Mouse (Mus musculus): ENCODE data around the gene Arhgef1.
A peak's percentile ranks its signal among the peaks of the same experiment; 100 is the strongest.
"Not testable (repeated sequence)": the region's sequence is repeated elsewhere in the genome, so short reads cannot be mapped to it uniquely, and the experiment has no call there.

The Arhgef1 gene

GRCm38 (mm10) chr7:24890281-24891216, 12.2 kb upstream of the Arhgef1 start:
- DNase-seq (ENCODE audit: extremely low spot score): peak; percentile 84

DNA sequence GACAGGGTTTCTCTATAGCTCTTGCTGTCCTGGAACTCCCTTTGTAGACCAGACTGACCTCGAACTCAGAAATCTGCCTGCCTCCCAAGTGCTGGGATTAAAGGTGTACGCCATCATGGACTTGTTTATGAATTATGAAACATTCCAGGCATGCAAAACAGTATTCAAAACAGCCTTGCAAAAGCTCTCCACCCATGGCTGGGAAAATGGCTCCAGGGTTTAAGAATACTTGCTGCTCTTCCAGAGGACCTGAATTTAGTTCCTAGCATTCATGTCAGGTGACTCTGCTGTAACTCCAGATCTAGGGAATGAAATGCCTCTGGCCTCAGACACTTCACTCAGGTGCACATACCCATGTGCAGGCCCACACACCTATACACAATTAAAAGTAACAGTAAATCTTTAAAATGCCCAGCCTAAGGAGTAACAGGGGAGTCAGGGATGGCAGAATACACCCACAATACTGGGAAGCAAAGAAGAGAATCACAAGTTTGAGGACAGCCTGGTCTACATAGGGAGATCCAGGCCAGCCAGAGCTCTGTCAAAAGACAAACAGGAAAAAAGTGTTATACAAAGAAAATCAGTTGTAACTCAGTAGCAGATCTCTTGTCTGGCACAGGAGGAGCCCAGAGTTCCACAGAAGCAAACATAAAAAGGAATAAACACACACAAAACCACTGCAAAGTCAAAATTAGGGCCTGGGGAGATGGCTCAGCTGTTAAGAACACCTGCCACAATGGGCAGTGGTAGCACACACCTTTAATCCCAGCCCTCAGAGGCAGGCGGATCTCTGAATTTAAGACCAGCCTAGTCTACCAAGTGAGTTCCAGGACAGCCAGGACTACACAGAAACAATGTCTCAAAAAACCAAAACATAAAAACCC, 11.2 kb upstream of the Arhgef1 start:
- no peak for DNase-seq (ENCODE audit: extremely low spot score)

DNA sequence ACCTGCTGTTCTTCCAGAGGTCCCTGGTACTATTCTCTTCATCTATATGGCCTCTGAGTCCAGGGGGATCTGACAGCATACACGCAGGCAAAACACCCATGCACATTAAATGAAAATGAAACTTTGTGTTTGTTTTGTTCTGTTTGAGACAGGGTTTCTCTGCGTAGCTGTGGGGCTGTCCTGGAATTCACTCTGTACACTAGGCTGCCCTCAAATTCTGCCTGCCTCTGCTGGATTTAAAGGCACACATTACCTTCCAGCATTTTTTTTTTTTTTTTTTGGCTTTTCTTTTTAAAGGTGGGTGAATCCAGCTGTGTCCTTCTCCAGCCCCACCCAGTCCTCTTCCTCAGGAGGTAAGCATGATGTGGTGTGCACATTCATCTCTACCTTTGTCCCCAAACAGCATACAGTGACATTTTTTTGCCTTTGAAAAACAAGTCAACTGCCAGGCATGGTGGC, 10.6 kb upstream of the Arhgef1 start:
- DNase-seq (ENCODE audit: extremely low spot score): no peak

DNA sequence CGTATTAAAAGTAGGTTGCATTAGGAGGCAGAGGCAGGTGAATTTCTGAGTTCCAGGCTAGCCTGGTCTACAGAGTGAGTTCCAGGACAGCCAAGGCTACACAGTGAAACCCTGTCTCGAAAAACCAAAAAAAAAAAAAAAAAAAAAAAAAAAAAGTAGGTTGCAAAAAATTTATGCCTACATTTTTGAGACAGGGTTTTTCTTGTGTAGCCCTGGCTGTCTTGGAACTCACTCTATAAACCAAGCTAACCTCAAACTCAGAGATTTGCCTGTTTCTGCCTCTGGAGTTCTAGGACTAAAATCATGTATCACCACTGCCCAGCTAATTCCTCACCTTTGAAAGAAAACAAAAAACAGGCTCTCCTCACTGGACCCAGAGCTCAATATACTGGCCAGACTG, 7.0 kb upstream of the Arhgef1 start:
- DNase-seq (ENCODE audit: extremely low spot score): not testable (repeated sequence)

DNA sequence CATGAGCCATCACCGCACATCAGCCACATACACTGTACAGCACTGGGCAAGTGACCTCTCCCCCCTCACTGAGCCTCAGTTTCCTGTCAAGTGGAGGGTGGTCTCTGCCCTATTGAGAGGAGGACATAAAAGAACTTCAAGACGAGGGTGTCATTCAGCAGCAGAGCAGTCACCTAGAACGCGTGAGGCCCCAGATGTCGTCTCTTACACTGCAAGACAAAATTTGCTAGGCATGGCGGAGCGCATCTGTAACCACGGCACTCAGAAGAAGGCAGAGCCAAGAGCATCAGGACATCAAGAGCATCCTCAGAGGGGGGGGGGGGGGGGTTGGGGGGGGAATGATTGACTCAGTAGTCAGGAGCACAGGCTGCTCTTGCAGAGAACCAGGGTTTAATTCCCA, 6.4 kb upstream of the Arhgef1 start:
- DNase-seq (ENCODE audit: extremely low spot score): no peak

GRCm38 (mm10) chr7:24897224-24897623, 5.5 kb upstream of the Arhgef1 start, which contains the start of gene Cd79a:
Gene Cd79a (plus strand): TSS chr7:24897381.
- DNase-seq (ENCODE audit: extremely low spot score): no peak

DNA sequence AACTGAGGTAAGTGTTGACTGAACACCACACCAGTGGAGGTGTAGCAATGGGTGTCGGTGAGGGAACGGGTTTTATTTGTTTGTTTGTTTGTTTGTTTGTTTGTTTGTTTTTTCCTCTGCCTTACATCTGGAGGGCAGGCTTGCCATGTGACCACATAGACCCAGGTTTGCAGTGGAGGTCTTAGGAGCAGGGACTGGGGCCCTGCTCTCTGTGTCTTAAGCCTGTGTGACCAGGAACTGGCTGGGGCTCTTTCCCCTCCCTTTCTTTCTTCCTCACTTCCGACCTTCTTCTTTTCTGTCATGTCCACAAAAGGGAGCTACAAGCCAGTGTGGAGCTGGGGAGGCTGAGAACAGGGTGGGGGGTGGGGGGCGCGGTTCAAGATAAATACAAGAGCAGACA, 4.8 kb upstream of the Arhgef1 start:
- no peak for DNase-seq (ENCODE audit: extremely low spot score)

GRCm38 (mm10) chr7:24901114-24901513, 1.6 kb upstream of the Arhgef1 start:
- DNase-seq (ENCODE audit: extremely low spot score): no peak

DNA sequence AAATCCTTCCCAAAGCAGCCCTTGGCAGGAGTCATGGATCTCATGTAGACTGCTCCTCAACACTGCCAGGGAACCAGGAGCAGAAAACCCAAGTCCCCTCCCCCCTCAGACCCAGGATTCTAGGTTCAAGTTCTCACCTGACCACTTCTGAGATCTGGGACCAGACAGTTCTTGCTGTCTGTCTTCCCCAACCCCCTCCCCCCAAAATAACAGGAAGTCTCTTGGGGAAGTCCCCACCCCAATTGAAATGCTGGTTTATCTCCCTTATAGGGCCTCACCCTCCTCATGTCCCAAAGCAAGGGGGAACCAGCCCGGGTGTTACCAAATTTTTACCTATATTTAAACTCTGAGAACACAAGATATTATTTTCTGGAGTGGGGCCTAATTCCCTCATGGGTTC, 870 bp upstream of the Arhgef1 start:
- DNase-seq (ENCODE audit: extremely low spot score): no peak

- no peak for DNase-seq (ENCODE audit: extremely low spot score)
Observed at GRCm38 (mm10) chr7:24902264-24902629, 465 bp upstream of the Arhgef1 start.

GRCm38 (mm10) chr7:24903444-24903825, 723 bp downstream of the Arhgef1 start:
- no peak for DNase-seq (ENCODE audit: extremely low spot score)

- DNase-seq (ENCODE audit: extremely low spot score): peak; percentile 96
Observed at GRCm38 (mm10) chr7:24904070-24904483, 1.4 kb downstream of the Arhgef1 start.

DNA sequence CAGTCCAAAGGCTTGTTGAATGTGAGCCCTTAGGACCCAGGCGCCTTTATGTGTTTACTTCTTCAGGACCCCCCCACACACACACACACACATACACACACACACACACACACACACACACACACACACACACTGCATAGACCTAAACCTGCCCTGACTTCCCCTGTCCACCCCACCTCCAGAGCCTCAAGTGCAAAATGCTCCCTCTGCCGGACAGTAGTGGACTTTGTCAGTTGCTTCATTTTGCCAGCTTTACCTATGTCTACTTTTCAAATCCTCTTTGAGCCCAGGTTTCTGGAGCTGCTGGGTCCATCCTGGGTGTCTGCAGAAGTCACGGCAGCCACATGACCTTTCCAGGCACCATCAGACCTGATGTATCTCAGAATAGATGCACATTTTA, 2.2 kb downstream of the Arhgef1 start:
- peak; percentile 63 for DNase-seq (ENCODE audit: extremely low spot score)

- no peak for DNase-seq (ENCODE audit: extremely low spot score)
Observed at GRCm38 (mm10) chr7:24906551-24906950, 3.8 kb downstream of the Arhgef1 start.

DNA sequence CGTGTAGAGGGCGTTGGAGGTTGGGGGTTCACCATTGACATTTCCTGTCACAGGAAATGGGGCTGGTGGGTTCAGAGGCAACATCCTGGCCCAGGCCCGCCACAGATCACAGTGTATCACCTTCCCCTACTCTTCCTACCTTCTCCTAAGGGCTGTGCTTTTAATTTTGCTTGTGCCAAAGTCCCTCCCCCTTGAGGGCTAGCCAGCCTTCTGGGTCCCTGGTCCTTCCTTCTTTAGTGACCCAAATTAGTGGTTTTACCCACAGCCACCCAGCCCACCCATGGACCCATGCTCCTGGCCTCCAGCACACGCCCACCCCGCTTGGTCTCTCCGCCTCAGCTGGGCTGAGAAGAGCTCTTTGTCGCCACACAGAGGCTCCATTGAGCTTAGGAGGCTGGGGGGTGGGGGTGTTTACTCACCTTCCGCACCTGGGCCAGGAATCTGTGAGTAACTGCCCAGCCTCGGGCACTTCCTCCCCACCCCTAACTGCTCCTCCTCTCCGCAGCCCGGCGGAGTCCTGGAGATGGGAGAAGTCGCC, 4.6 kb downstream of the Arhgef1 start:
- no peak for DNase-seq (ENCODE audit: extremely low spot score)

- DNase-seq (ENCODE audit: extremely low spot score): no peak
Observed at GRCm38 (mm10) chr7:24912480-24912879, 9.8 kb downstream of the Arhgef1 start.

GRCm38 (mm10) chr7:24918763-24919323, 16.1 kb downstream of the Arhgef1 start:
- DNase-seq (ENCODE audit: extremely low spot score): no peak

DNA sequence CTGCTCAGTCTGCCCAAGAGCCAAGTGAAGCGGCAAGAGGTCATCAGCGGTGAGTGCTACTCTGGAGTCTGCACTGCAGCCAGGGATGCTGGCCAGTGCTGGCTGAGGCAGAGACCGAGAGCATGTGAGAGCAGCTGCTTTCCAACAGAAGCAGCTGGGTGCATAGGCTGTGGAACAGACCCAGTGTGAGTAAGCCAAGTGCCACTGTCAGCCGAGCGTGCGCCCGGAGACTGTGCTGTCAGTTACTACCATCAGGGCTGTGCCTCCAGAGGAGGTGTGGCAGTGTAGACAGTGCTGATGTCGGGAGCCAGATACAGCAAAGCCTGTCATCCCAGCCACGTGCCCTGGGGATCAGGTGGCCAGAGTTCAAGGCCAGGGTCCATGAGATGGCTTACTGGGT, 17.0 kb downstream of the Arhgef1 start:
- DNase-seq (ENCODE audit: extremely low spot score): no peak

- no peak for DNase-seq (ENCODE audit: extremely low spot score)
Observed at GRCm38 (mm10) chr7:24930475-24930874, 27.8 kb downstream of the Arhgef1 start.

DNA sequence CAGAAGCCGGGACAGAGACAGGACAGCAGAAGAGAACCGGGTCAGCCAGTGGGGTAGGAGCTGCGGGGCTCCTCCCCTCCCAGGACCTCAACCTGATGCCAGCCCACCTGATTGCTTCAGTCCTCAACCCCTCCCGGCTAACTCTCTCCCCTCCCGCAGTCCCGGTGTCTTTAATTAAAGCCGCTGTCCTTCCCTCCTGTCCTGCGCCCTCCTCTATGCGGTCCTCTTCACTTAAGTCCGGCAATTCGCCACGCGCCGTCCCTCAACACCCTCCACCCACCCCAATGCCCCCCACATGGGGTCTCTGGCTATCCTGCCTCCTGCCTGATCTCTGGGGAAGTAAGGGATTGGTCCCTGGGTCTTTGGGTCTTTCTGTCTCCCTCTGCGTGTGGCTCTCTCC, 28.9 kb downstream of the Arhgef1 start:
- DNase-seq (ENCODE audit: extremely low spot score): no peak

- DNase-seq (ENCODE audit: extremely low spot score): no peak
Observed at GRCm38 (mm10) chr7:24943641-24944040, 40.9 kb downstream of the Arhgef1 start.
